Mouse (Mus musculus) embryonic fibroblast, embryonic 13.5 days (primary cell): Measurements from ENCODE around the gene Slc30a1.

Experiments used
- CTCF ChIP-seq: IDR thresholded peaks from 2 replicates; pipeline ENCODE4 v1.5.1; 2011; ENCODE audit warnings: mild to moderate bottlenecking, control low read depth, low read length, moderate library complexity, borderline replicate concordance; ENCODE audit not compliant: insufficient read depth
- POLR2A ChIP-seq: IDR thresholded peaks from 2 replicates; pipeline ENCODE4 v1.6.1; 2011; ENCODE audit warnings: low read depth, mild to moderate bottlenecking, control low read depth, low read length, moderate library complexity

GRCm38 (mm10) chr1:191914647-191915046, 8.1 kb downstream of the Slc30a1 start:
- TF ChIP-seq CTCF (no peak), POLR2A (no peak)
